Mouse (Mus musculus) cortical plate, adult 2 months (tissue): ENCODE measurements around the gene Rai14.

Experiments used
- CTCF ChIP-seq: fragments of 200-500 bp; IDR thresholded peaks from 2 replicates; pipeline ENCODE4 v1.5.1; 2011; ENCODE audit warnings: mild to moderate bottlenecking, control low read depth, low read length; ENCODE audit not compliant: insufficient read depth; ENCODE audit errors: extremely low read depth
- POLR2A ChIP-seq: fragments of 200-500 bp; IDR thresholded peaks from 2 replicates; pipeline ENCODE4 v1.6.1; 2011; ENCODE audit warnings: mild to moderate bottlenecking, low read length, control low read depth; ENCODE audit not compliant: insufficient read depth; ENCODE audit errors: extremely low read depth

DNA sequence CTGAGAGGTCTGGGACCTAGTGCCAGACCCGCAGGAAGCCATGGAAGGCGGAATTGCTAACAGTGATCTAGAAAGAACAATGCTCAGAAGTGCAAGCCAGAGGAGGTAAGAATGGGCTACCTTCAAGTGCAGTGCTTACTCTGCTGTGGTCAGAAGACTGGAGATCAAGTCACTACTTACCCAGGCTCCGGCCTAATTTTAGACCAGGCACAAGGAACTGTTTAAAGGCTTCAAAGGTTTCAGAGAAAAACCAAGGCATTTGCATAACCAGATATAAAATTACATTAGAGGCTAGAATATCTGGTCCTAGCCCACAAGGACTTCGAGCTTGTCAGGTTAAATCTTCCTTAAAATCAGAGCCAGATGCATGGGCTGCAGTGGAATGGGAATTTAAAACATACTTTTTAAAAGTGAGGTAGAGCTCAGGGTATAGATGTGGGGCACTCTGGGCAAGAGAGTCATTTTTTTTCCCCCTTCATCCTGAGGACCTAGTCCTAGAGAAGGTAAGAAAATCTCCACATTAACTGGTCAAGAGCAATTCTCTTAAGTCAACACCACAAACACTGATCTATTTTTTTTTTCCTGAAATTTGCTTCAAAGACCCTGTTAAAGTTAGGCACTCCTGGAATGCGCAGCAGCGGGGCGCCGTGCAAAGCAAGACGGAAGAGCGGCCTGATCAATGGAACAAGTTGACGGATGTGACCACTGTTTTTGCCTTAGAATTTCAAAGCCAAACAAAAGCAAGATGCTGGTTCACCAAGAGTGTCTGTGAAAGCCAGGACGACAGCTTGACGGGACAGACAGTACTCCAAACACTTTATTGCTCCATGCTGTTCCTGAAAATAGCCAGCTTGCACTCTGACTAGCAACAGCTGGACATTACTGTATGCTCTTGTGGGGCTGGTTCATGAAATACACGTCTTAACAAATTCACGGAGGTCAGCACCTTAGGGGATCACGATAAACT lies 115.9 kb downstream of the Rai14 start:
- no peak for TF ChIP-seq CTCF
- TF ChIP-seq POLR2A: no peak
